Mouse (Mus musculus) adrenal gland, postnatal 14 days (tissue): ENCODE measurements around the gene Reep3. TPM values are rescaled to one million over a fixed set of nuclear protein-coding genes. Genes with fewer than 3 reads are reported as not detected.
"Not testable (repeated sequence)": the region's sequence is repeated elsewhere in the genome, so short reads cannot be mapped to it uniquely, and the experiment has no call there.

Experiments
- DNase-seq: peaks from one replicate; pipeline ENCODE4 v3.0.0; 2021; ENCODE audit warnings: mixed read lengths
- total RNA-seq: library from RNA; stranded (reverse); gene quantifications from 2 replicates; pipeline ENCODE4 v1.2.3, GENCODE M21; 2021

Gene Reep3
- total RNA-seq, 1 experiment from 2014 or later, result 47.1 TPM

DNA sequence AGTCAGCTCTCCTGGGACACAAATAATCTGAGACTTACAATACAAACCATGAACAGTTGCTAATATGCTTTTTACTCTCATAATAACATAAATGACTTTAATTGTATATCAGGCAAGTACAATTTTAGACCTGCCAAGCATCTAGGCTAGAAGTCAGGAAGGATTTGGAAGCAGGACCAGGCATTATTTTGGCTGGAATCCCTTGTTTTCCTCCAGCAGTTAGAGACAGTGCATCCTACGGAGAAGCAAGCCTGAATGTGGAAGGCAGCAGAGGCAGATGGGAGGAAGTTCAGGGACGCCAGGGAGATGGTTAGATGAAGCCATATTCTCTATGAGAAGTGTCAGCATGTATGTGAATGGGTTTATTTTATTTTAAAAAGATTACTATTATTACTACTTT, 79.4 kb downstream of the Reep3 start:
- no peak for DNase-seq

- DNase-seq, result peak; percentile 25
These were observed 80.0 kb downstream of the Reep3 start for GRCm38 (mm10) chr10:67016615-67017278.

GRCm38 (mm10) chr10:67014746-67015145, 82.0 kb downstream of the Reep3 start:
- DNase-seq, result no peak

- DNase-seq, result no peak
These were observed 86.2 kb downstream of the Reep3 start for GRCm38 (mm10) chr10:67010521-67010920.

DNA sequence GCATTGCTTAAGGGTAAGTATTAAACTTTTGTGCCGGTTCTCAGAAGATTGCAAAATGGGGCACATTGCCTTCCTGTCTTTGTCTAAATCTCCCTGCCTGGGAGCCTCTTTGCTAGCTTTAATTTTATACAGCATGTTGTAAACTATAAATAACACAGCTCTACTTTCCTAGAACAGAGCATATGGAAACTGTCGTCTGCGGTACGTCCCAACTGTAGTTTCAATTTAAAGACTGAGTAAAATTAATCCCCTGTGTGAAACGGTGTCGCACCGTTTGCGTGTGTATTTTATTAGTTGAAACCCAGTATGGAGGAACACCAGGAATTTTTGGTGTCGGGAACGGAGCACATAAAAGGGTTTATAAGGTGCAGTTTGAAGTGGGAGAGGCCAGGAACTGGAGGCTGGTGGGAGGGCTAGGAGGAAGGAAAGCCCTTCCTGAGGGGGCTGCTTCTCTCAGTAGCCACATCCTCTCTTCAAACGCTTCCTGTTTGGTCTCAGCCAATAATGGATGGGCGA, 92.2 kb downstream of the Reep3 start:
- DNase-seq, result peak; percentile 32

DNA sequence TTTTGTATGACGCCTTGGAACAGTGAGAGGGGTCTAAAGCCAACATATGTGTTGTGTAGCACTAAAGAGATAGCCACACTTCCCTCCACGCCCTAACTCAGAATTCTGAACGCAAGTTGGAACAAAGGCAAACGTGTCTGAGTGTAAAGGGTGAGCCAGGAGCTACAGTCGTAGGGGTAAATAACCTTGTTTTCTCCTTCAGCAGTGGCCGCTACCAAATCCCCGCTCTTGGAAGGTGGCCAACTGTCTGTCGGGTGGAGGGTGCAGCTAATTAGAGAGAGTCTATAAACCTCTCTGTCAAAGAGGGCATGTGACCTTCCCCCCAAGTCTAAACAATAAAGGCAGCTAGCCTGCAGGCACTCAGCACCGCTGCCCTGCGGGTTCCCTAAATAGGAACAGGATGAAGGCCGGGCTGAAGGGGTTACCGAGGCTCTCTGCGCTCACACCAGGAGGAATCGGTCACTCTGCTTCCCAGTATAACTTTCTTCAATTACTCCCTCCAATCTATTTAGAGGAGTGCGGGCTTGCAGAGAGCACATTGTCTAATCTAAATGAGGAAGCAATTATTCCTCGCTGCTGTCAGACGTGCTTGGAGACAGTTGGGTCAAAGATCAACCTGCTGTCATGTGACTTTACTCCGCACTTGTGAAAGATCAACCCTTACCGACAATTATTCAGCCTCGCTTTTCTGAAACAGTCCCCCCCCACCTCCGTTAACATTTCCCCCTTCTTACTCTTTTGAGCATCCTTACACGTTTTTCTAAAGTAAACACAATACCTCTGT, 92.8 kb downstream of the Reep3 start:
- peak; percentile 65 for DNase-seq

GRCm38 (mm10) chr10:67003009-67003742, 93.6 kb downstream of the Reep3 start:
- DNase-seq, result peak; percentile 60

GRCm38 (mm10) chr10:67002207-67003008, 94.3 kb downstream of the Reep3 start:
- DNase-seq, result peak; percentile 91

DNA sequence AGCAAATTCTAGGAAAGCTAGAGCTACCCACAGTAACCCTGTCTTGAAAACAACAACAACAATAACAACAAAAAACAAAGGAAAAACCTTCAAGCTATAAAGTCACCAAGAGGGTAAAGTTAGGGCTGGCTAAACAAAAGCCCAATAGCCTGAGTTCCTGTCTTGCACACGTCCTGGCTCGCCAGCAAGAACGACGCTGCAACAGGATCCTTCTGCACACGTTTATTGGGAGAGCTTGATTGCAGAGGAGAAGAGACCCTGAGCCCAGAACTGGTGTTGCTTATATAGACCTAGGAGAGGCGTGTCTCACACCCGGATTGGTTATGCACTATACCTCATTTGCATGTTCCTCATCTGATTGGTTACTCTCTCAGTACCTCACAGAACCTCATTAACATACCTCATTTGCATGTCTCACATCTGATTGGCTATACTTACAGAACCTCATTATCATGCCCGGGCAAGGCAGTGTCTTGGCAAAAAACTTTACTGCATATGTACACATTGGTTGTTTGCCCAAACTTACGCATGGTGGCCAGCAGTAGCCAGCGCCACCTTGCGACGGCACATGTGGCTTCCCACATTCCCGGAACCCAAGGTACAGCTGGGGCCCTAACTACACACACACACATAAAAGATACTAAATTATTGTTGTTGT, 95.7 kb downstream of the Reep3 start:
- DNase-seq, result not testable (repeated sequence)

DNA sequence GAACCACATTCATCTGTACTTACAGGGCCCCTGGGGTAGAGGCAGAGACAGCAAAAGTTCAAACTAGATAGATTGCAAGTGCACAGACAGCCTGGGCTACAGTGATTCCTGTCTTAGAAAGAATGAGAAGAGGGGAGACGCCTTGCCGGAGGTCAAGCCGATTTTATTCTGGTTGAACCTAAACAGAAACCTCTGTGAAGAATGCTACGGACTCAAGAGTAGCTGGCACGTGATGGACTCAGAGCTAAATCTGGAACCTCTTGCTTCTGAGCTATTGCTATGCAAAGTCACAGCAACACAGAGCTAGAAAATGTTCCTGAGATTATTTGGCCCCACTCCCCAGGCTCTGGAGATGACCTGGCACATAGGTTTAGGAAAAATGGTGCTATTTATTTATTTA, 96.6 kb downstream of the Reep3 start:
- no peak for DNase-seq

DNA sequence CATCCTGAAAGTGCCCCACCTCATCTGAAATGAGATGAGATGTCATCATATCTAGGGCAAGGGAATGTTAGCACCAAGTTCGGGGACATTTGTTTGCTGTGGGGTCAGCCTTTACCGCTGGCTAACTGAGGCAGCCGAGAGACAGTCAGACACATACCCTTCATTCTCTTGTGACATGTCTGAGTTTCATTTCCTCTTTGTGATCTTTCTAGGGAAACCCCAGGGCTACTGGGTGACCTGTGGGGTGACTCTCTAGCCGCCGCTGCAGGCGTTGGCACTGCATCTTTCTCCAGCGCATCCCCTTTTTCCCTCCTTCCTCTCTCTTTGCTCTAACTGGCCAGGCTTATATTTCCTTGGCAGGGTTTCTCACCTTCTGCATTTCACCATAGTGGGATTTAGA, 98.0 kb downstream of the Reep3 start:
- no peak for DNase-seq

GRCm38 (mm10) chr10:66995181-66995580, 101.6 kb downstream of the Reep3 start:
- no peak for DNase-seq

GRCm38 (mm10) chr10:66994469-66994868, 102.3 kb downstream of the Reep3 start:
- DNase-seq, result peak; percentile 56

DNA sequence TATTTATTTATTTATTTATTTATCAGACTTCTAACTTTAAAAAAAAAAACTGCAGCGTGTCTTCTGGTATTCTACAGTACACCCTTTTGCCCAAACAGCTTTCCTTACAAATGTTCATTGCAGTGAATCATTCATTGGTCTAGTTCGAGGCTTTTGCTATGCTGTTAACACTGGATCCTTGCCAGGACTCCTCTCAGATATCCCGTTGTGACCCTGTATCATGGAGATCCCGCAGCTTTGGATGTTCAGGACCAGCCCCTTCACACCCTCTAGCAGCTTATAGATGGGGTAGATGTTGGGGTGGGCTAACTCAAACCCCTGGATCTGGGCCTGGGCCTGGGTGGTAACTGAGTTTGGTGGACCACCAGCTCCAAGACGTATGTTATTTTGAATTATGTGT, 104.2 kb downstream of the Reep3 start:
- DNase-seq, result no peak

GRCm38 (mm10) chr10:66990506-66990905, 106.2 kb downstream of the Reep3 start:
- DNase-seq, result no peak

DNA sequence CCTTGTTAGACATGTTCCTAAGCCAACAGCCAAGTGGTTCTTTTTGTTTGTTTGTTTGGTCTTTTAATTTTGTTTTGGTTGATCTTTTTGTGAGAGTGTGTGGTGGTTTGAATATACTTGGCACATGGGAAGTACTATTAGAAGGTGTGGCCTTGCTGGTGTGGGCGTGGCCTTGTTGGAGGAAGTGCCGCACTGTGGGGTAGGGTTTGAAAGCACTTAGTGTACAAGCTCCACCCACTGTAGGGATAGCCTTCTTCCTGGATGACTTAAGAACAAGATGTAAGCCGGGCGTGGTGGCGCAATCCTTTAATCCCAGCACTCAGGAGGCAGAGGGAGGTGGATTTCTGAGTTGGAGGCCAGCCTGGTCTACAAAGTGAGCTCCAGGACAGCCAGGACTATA, 113.7 kb downstream of the Reep3 start:
- no peak for DNase-seq

- DNase-seq, result no peak
These were observed 118.5 kb downstream of the Reep3 start for GRCm38 (mm10) chr10:66978215-66978614.

- DNase-seq, result no peak
These were observed 119.7 kb downstream of the Reep3 start for GRCm38 (mm10) chr10:66977093-66977492.

DNA sequence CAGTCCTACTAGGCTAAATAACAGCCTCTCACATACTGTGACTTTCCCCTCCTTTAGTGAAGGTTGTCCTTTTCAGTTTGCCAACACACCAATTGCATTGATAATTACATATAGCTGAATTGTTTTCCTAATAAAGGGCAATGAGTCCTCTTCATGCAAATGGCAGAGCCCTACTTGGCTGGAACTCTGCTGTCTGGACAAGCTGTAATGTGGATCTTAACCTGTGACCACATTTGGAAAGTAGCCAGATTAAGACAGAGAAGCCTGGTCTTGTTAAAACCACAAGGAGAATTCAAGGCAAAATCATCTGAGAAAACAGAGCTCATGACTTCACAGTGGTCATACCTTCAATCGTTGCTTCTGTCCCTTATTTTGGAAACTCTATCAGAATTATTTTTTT, 121.3 kb downstream of the Reep3 start:
- peak; percentile 28 for DNase-seq

DNA sequence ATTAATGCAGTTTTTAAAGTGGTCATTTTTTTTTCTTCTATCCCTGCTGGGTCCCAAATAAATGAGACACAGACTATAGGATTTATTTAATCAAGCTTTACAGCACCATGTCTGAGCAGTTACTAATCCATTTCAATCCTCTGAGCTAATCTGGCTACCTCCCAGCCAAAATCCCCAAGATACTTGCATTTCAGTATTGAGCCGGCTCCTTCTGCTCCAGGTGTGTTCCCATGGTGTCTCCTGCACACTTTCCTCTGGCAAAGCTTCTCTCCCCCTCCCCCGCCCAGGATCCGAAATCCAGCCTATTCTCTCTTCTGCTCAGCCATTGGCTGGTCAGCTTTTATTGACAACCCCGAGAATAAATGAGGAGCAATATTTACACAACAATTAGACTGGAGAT, 122.3 kb downstream of the Reep3 start:
- DNase-seq, result no peak

DNA sequence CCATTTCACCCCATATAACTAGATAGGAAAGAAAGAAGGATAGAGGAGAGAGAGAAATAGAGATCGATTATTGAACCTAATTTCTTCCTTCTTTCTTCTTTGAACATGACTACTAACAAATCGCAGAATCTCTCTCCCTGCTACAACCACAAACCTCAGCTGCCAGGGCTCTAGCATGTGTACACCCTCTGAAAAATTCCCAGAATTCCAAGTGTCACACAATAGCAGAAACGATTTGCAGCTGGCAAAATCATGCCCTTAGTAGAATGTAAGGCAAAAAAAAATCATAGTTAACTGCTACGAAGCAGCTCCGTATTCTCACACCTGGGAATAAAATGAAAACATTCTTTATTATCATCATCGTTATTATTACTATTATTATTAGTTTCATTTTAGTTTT, 122.9 kb downstream of the Reep3 start:
- DNase-seq, result no peak

GRCm38 (mm10) chr10:66973274-66973673, 123.5 kb downstream of the Reep3 start:
- no peak for DNase-seq
